Mouse (Mus musculus) cerebellum, adult 11-12 months (tissue): ENCODE measurements at regions not wholly inside any gene's neighbourhood (a gene's known extent, or its start where the extent isn't known, plus 50 kb on each side); places are given as distances from the start of the nearest gene placed in this dataset.

Source experiments
- DNase-seq: peaks from one replicate; pipeline ENCODE4 v3.0.0; 2022

GRCm38 (mm10) chr11:71675714-71676313 is 73.9 kb upstream of the Wscd1 start:
- no peak for DNase-seq

DNA sequence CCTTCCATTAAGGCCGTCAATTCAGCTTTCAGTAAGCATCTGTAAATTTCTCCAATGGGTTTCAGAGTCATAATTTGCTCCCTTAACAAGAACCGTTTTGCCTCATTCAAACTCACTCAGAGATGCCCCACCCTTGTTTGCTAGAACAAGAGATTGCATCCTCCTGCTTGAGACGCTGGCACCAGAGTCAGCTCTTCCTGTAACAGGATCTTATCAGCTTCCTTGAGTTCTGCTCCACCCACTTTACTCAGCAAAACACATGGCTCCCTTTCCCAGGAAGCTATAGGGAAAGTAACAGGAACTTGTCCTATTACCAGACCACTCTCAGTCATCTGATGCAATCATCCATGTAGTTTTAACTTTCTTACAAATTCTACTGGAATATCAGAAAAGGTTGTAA is 52.7 kb upstream of the Wscd1 start:
- no peak for DNase-seq

DNA sequence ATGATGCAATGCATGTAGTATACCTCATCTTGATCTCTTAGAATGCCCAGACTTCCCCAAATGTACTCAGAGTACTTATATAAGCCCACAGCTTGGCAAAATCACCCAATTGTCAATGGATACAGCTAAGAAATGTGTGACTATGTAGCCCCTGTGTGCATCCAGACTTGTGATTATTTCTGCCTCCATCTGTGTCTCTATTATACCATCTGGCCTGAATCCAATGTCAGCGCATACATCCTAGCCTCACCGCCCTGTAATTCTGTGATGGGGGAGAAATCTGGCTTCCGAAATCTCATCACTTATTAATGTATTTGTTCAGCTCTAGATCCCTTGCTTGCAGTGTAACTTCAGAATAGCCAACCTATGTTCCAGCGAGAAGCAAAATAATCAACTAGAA is 50.9 kb upstream of the Wscd1 start:
- no peak for DNase-seq
